Mouse (Mus musculus) MEL (cell line): Measurements from ENCODE around the gene Slc25a45. TPM values are rescaled to one million over a fixed set of nuclear protein-coding genes. Genes with fewer than 3 reads are reported as not detected.
A peak's percentile ranks its signal among the peaks of the same experiment; 100 is the strongest.

ENCODE experiments used
- DNase-seq: peaks from one replicate; pipeline ENCODE4 v3.0.0; 2011; ENCODE audit warnings: low read depth, low spot score
- H3K27ac ChIP-seq: 2 replicates; pipeline ENCODE4 v1.5.1; 2012; ENCODE audit warnings: low read depth, mild to moderate bottlenecking, control low read depth, low read length, moderate library complexity; ENCODE audit not compliant: control insufficient read depth
- H3K27me3 ChIP-seq, 2 experiments: fragments of 150-350 bp in 1 of 2; sonication (generic) in 1 of 2; 2 replicates each; pipeline ENCODE4 v1.6.1; 2012; ENCODE audit warnings: low read length in 2 of 2, mild to moderate bottlenecking in 2 of 2, improper control_type of control experiment in 1 of 2, moderate library complexity in 1 of 2; ENCODE audit not compliant: insufficient read depth in 2 of 2, control insufficient read depth in 1 of 2
- H3K36me3 ChIP-seq, 2 experiments: 2 replicates each; pipeline ENCODE4 v1.6.1; 2012 to 2014; ENCODE audit warnings: low read length in 2 of 2, improper control_type of control experiment in 1 of 2, inconsistent platforms in 1 of 2, mild to moderate bottlenecking in 1 of 2; ENCODE audit not compliant: insufficient read depth in 2 of 2, control insufficient read depth in 1 of 2
- H3K4me1 ChIP-seq, 2 experiments: fragments of 150-350 bp in 1 of 2; sonication (generic) in 1 of 2; 2 replicates each; pipeline ENCODE4 v1.6.1; 2012; ENCODE audit warnings: low read length in 2 of 2, improper control_type of control experiment in 1 of 2, mild to moderate bottlenecking in 1 of 2; ENCODE audit not compliant: insufficient read depth in 2 of 2, control insufficient read depth in 1 of 2
- H3K4me3 ChIP-seq, 2 experiments: fragments of 150-350 bp in 1 of 2; sonication (generic) in 1 of 2; 2 replicates each; pipeline ENCODE4 v1.5.1; 2012; ENCODE audit warnings: low read depth in 2 of 2, low read length in 2 of 2, mild to moderate bottlenecking in 2 of 2, moderate library complexity in 2 of 2, control low read depth in 1 of 2, improper control_type of control experiment in 1 of 2; ENCODE audit not compliant: control insufficient read depth in 1 of 2, insufficient read depth in 1 of 2
- H3K79me2 ChIP-seq: 2 replicates; pipeline ENCODE4 v1.6.1; 2012; ENCODE audit warnings: mild to moderate bottlenecking, low read length, moderate library complexity; ENCODE audit not compliant: control insufficient read depth, poor library complexity, insufficient read depth
- H3K9ac ChIP-seq: 2 replicates; pipeline ENCODE4 v1.6.1; 2012; ENCODE audit warnings: low read depth, mild to moderate bottlenecking, control low read depth, low read length, moderate library complexity; ENCODE audit not compliant: control insufficient read depth, poor library complexity, severe bottlenecking
- H3K9me3 ChIP-seq: fragments of 150-350 bp; sonication (generic); replicated peaks from 2 replicates; pipeline ENCODE4 v1.6.1; 2012; ENCODE audit warnings: mild to moderate bottlenecking, low read length, improper control_type of control experiment, moderate library complexity; ENCODE audit not compliant: insufficient read depth
- BHLHE40 ChIP-seq: IDR thresholded peaks from 2 replicates; pipeline ENCODE4 v1.6.1; 2012; ENCODE audit warnings: low read depth, mild to moderate bottlenecking, inconsistent platforms, low read length, improper control_type of control experiment, borderline replicate concordance
- CHD1 ChIP-seq: IDR thresholded peaks from 2 replicates; pipeline ENCODE4 v1.6.1; 2012; ENCODE audit warnings: low read depth, mild to moderate bottlenecking, inconsistent platforms, low read length, improper control_type of control experiment
- CHD2 ChIP-seq: IDR thresholded peaks from 2 replicates; pipeline ENCODE4 v1.6.1; 2011; ENCODE audit warnings: low read length, improper control_type of control experiment
- CTCF ChIP-seq, 3 experiments: IDR thresholded peaks in 2 of 3; conservative IDR thresholded peaks in 1 of 3; 2 replicates each; pipeline ENCODE4 v1.5.1; 2011 to 2012; ENCODE audit warnings: low read length in 3 of 3, low read depth in 2 of 3, mild to moderate bottlenecking in 2 of 3, improper control_type of control experiment in 1 of 3, inconsistent platforms in 1 of 3, mixed read lengths in 1 of 3, moderate library complexity in 1 of 3; ENCODE audit not compliant: control insufficient read depth in 1 of 3, insufficient read depth in 1 of 3, poor library complexity in 1 of 3, severe bottlenecking in 1 of 3
- E2F4 ChIP-seq: IDR thresholded peaks from 2 replicates; pipeline ENCODE4 v1.6.1; 2011; ENCODE audit warnings: low read depth, low read length, improper control_type of control experiment, borderline replicate concordance
- ELF1 ChIP-seq: IDR thresholded peaks from 2 replicates; pipeline ENCODE4 v1.6.1; 2014; ENCODE audit warnings: low read depth, mild to moderate bottlenecking, inconsistent platforms, low read length, improper control_type of control experiment, moderate library complexity
- EP300 ChIP-seq, 2 experiments: IDR thresholded peaks; 2 replicates each; pipeline ENCODE4 v1.6.1; 2011; ENCODE audit warnings: improper control_type of control experiment in 2 of 2, low read length in 2 of 2, low read depth in 1 of 2, mild to moderate bottlenecking in 1 of 2
- ETS1 ChIP-seq: IDR thresholded peaks from 2 replicates; pipeline ENCODE4 v1.6.1; 2012; ENCODE audit warnings: low read depth, mild to moderate bottlenecking, inconsistent platforms, low read length, improper control_type of control experiment, moderate library complexity
- GABPA ChIP-seq: IDR thresholded peaks from 2 replicates; pipeline ENCODE4 v1.6.1; 2012; ENCODE audit warnings: low read depth, mild to moderate bottlenecking, inconsistent platforms, low read length, improper control_type of control experiment, moderate library complexity
- GATA1 ChIP-seq: IDR thresholded peaks from 2 replicates; pipeline ENCODE4 v1.6.1; 2011; ENCODE audit warnings: low read depth, low read length, improper control_type of control experiment
- HCFC1 ChIP-seq: IDR thresholded peaks from 2 replicates; pipeline ENCODE4 v1.6.1; 2012; ENCODE audit warnings: low read depth, mild to moderate bottlenecking, inconsistent platforms, low read length, improper control_type of control experiment, moderate library complexity
- JUND ChIP-seq: IDR thresholded peaks from 2 replicates; pipeline ENCODE4 v1.6.1; 2011; ENCODE audit warnings: low read depth, mild to moderate bottlenecking, improper control_type of control experiment, low read length
- KAT2A ChIP-seq: conservative IDR thresholded peaks from 2 replicates; pipeline ENCODE4 v1.6.1; 2012; ENCODE audit warnings: low read depth, low read length, improper control_type of control experiment, inconsistent platforms
- MAFK ChIP-seq: IDR thresholded peaks from 2 replicates; pipeline ENCODE4 v1.6.1; 2011; ENCODE audit warnings: low read depth, mild to moderate bottlenecking, low read length, improper control_type of control experiment, borderline replicate concordance
- MAX ChIP-seq: IDR thresholded peaks from 2 replicates; pipeline ENCODE4 v1.6.1; 2011; ENCODE audit warnings: low read length, improper control_type of control experiment
- MAZ ChIP-seq: IDR thresholded peaks from 2 replicates; pipeline ENCODE4 v1.6.1; 2012; ENCODE audit warnings: low read depth, mild to moderate bottlenecking, inconsistent platforms, low read length, improper control_type of control experiment
- MXI1 ChIP-seq: IDR thresholded peaks from 2 replicates; pipeline ENCODE4 v1.6.1; 2011; ENCODE audit warnings: mild to moderate bottlenecking, low read depth, low read length, improper control_type of control experiment
- MYB ChIP-seq: IDR thresholded peaks from 2 replicates; pipeline ENCODE4 v1.6.1; 2011; ENCODE audit warnings: mild to moderate bottlenecking, low read depth, low read length, improper control_type of control experiment
- MYC ChIP-seq: IDR thresholded peaks from 2 replicates; pipeline ENCODE4 v1.6.1; 2011; ENCODE audit warnings: low read depth, mild to moderate bottlenecking, low read length, improper control_type of control experiment, moderate library complexity
- NELFE ChIP-seq: IDR thresholded peaks from 2 replicates; pipeline ENCODE4 v1.6.1; 2011; ENCODE audit warnings: low read depth, low read length, improper control_type of control experiment
- NRF1 ChIP-seq: IDR thresholded peaks from 2 replicates; pipeline ENCODE4 v1.6.1; 2014; ENCODE audit warnings: low read depth, mild to moderate bottlenecking, inconsistent platforms, low read length, improper control_type of control experiment, moderate library complexity; ENCODE audit not compliant: poor library complexity, insufficient read depth, severe bottlenecking
- POLR2AphosphoS2 ChIP-seq: IDR thresholded peaks from 2 replicates; pipeline ENCODE4 v1.6.1; 2011; ENCODE audit warnings: low read length, improper control_type of control experiment
- POLR2AphosphoS5 ChIP-seq: IDR thresholded peaks from 2 replicates; pipeline ENCODE4 v1.6.1; 2012; ENCODE audit warnings: low read depth, borderline replicate concordance, mild to moderate bottlenecking, inconsistent platforms, low read length, moderate library complexity, mixed read lengths
- RAD21 ChIP-seq: IDR thresholded peaks from 2 replicates; pipeline ENCODE4 v1.6.1; 2011; ENCODE audit warnings: mild to moderate bottlenecking, low read depth, low read length, improper control_type of control experiment
- RCOR1 ChIP-seq: IDR thresholded peaks from 2 replicates; pipeline ENCODE4 v1.6.1; 2012; ENCODE audit warnings: low read depth, mild to moderate bottlenecking, inconsistent platforms, low read length, improper control_type of control experiment
- SIN3A ChIP-seq: IDR thresholded peaks from 2 replicates; pipeline ENCODE4 v1.6.1; 2012; ENCODE audit warnings: low read length, improper control_type of control experiment, inconsistent platforms
- SMC3 ChIP-seq: IDR thresholded peaks from 2 replicates; pipeline ENCODE4 v1.6.1; 2011; ENCODE audit warnings: low read depth, low read length, improper control_type of control experiment
- TBP ChIP-seq: IDR thresholded peaks from 2 replicates; pipeline ENCODE4 v1.8.0; 2011; ENCODE audit warnings: low read depth, low read length, improper control_type of control experiment
- TCF12 ChIP-seq: IDR thresholded peaks from 2 replicates; pipeline ENCODE4 v1.6.1; 2014; ENCODE audit warnings: low read depth, mild to moderate bottlenecking, inconsistent platforms, low read length, improper control_type of control experiment, moderate library complexity
- UBTF ChIP-seq: IDR thresholded peaks from 2 replicates; pipeline ENCODE4 v1.6.1; 2012; ENCODE audit warnings: low read depth, mild to moderate bottlenecking, inconsistent platforms, low read length, improper control_type of control experiment, moderate library complexity, borderline replicate concordance; ENCODE audit not compliant: insufficient read depth
- USF1 ChIP-seq: IDR thresholded peaks from 2 replicates; pipeline ENCODE4 v1.6.1; 2014; ENCODE audit warnings: low read depth, mild to moderate bottlenecking, inconsistent platforms, low read length, improper control_type of control experiment, moderate library complexity
- USF2 ChIP-seq, 2 experiments: IDR thresholded peaks; 2 replicates each; pipeline ENCODE4 v1.6.1; 2011 to 2012; ENCODE audit warnings: improper control_type of control experiment in 2 of 2, low read length in 2 of 2, borderline replicate concordance in 1 of 2, inconsistent platforms in 1 of 2, low read depth in 1 of 2, mild to moderate bottlenecking in 1 of 2; ENCODE audit not compliant: insufficient read depth in 1 of 2
- ZC3H11A ChIP-seq: IDR thresholded peaks from 2 replicates; pipeline ENCODE4 v1.6.1; 2012; ENCODE audit warnings: low read depth, mild to moderate bottlenecking, inconsistent platforms, low read length, improper control_type of control experiment
- ZMIZ1 ChIP-seq: IDR thresholded peaks from 2 replicates; pipeline ENCODE4 v1.6.1; 2012; ENCODE audit warnings: low read depth, mild to moderate bottlenecking, inconsistent platforms, low read length, improper control_type of control experiment, moderate library complexity
- ZNF384 ChIP-seq: IDR thresholded peaks from 2 replicates; pipeline ENCODE4 v1.6.1; 2012; ENCODE audit warnings: low read depth, mild to moderate bottlenecking, inconsistent platforms, low read length, improper control_type of control experiment
- polyA plus RNA-seq, 2 experiments: library from polyadenylated mRNA; stranded (reverse) in 1 of 2; unstranded in 1 of 2; fragments of >175 nt in 1 of 2; fragments of >200 nt in 1 of 2; gene quantifications; 2 replicates each; pipeline versions ENCODE4 v1.2.1 to v1.2.4; 2012; ENCODE audit warnings: low replicate concordance in 2 of 2, low read depth in 1 of 2; ENCODE audit not compliant: insufficient read length in 2 of 2, insufficient read depth in 1 of 2, missing spikeins in 1 of 2
- total RNA-seq: library from RNA; depleted of rRNA; stranded (reverse); fragments of 300-350 nt; gene quantifications from 2 replicates; pipeline ENCODE4 v1.2.3, GENCODE M21; 2012

The Slc25a45 gene
- total and polyA plus RNA-seq, 3 experiments, result 23.5 to 30.7 TPM; not detected in 1

DNA sequence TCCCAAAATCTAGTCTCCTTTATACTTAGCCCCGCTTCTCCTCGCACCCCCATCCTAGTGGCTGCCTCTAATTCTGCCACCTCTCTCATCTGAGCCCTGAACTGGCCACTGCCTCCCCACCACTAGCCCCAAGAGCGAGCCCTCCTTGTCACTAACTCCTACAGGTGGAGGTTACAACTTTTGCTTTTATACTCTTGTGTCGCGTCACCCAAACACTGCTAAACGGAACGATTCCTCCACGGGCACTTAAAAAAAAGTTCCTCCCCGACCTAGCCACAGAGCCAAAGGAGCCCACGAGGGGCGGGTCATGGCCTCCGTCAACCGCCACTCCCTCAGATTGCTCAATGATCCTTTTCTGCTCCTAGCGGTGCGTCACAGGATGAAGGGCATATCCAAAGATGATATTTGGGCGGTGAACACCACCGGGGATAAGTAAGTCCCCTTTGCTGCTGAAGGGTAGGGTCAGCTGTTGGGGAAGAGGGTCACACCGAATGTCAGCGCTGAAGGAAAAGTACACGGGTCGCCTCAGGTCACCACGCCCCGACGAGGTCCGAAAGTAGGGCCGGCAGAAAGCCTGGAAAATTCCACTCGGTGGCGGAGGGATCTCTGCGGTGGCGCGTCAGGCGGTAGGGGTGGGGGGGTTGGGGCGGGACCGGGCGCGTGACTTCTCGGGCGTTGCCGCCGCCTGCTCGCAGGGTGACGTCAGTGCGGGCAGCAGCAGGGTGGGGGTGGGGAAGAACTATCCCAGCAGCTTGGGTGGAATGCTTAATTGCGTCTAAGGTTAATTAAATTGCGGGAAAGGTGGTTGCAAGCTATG is 32.1 kb upstream of the Slc25a45 start:
- Histone ChIP-seq H3K27ac (peak overlapping the region; percentile 96), H3K4me1 (peaks cover 15 to 58% of the 10 kb centered on the region in 2 experiments), H3K9me3 (no peaks in the 10 kb centered on the region), H3K4me3 (peak overlapping the region; percentile 79 to 93), H3K27me3 (no peaks in the 10 kb centered on the region), H3K9ac (peak overlapping the region; percentile 93), H3K79me2 (peaks cover 38% of the 10 kb centered on the region), H3K36me3 (peaks cover 0 to 43% of the 10 kb centered on the region in 2 experiments; a peak in 2 of 4 replicates)
- peak; percentile 93 for DNase-seq
- TF ChIP-seq TCF12 (peak; percentile 49; the same call in 1 of the 2 replicates), ETS1 (peak; percentile 96), RAD21 (no peak), POLR2AphosphoS2 (peak; percentile 99), CHD1 (peak; percentile 63; the same call in 1 of the 2 replicates), MYC (no peak; the same call in 1 of the 2 replicates), GATA1 (no peak), NRF1 (no peak), MYB (no peak; the same call in 1 of the 2 replicates), ZMIZ1 (peak; percentile 99), GABPA (no peak), EP300 (IDR thresholded peaks at IDR 0.05; ENCODE audit: low read depth in 1 of 2, low read length in 2 of 2) (peak; percentile 22 to 61; a peak in 3 of 4 replicates), ZNF384 (peak; percentile 77), MXI1 (peak; percentile 79), UBTF (no peak), USF2 (IDR thresholded peaks at IDR 0.05; ENCODE audit: borderline replicate concordance in 1 of 2, insufficient read depth in 1 of 2, low read depth in 1 of 2, low read length in 2 of 2) (no peak), HCFC1 (peak; percentile 36), SIN3A (peak; percentile 88), NELFE (peak; percentile 99), CTCF (IDR thresholded peaks at IDR 0.05 in 2 of 3, conservative IDR thresholded peaks at IDR 0.05 in 1 of 3; ENCODE audit: control insufficient read depth in 1 of 3, insufficient read depth in 1 of 3, low read depth in 2 of 3, low read length in 3 of 3, poor library complexity in 1 of 3, severe bottlenecking in 1 of 3) (no peak), SMC3 (no peak; the same call in 1 of the 2 replicates), JUND (no peak), E2F4 (no peak; the same call in 1 of the 2 replicates), ELF1 (0 out of 2 replicates have a peak, but pooled peaks have one; percentile 36), POLR2AphosphoS5 (peak; percentile 89; the same call in 1 of the 2 replicates), CHD2 (peak; percentile 64), USF1 (peak; percentile 78), ZC3H11A (no peak), BHLHE40 (peak; percentile 91), KAT2A (peak; percentile 62), MAX (peak; percentile 28; the same call in 1 of the 2 replicates), RCOR1 (peak; percentile 52; the same call in 1 of the 2 replicates), TBP (peak; percentile 98), MAZ (peak; percentile 72; the same call in 1 of the 2 replicates), MAFK (no peak)
